Mouse (Mus musculus) myocyte (in vitro differentiated cells): ENCODE results near the gene Cela1.

Experiments
- CEBPB ChIP-seq: IDR thresholded peaks from 2 replicates; pipeline ENCODE4 v1.6.1; 2011; ENCODE audit warnings: mild to moderate bottlenecking, moderate library complexity; ENCODE audit not compliant: poor library complexity, insufficient read depth, severe bottlenecking
- E2F4 ChIP-seq: IDR thresholded peaks from one replicate; pipeline ENCODE4 v1.6.1; 2011; ENCODE audit warnings: mild to moderate bottlenecking, control low read depth, moderate library complexity; ENCODE audit not compliant: insufficient read depth
- MAX ChIP-seq: IDR thresholded peaks from one replicate; pipeline ENCODE4 v1.6.1; 2011; ENCODE audit warnings: low read depth, mild to moderate bottlenecking, control low read depth
- MYOD1 ChIP-seq, 3 experiments: IDR thresholded peaks; one replicate each; pipeline ENCODE4 v1.6.1; 2011; ENCODE audit warnings: control low read depth in 2 of 3, low read depth in 2 of 3, mild to moderate bottlenecking in 2 of 3, moderate library complexity in 1 of 3; ENCODE audit not compliant: insufficient read length in 2 of 3, control insufficient read depth in 1 of 3
- POLR2A ChIP-seq: IDR thresholded peaks from one replicate; pipeline ENCODE4 v1.6.1; 2011; ENCODE audit warnings: low read depth, mild to moderate bottlenecking, control low read depth, moderate library complexity; ENCODE audit not compliant: insufficient read length
- SRF ChIP-seq: IDR thresholded peaks from one replicate; pipeline ENCODE4 v1.6.1; 2011; ENCODE audit warnings: low read depth; ENCODE audit not compliant: control insufficient read depth, insufficient read length
- USF1 ChIP-seq: IDR thresholded peaks from one replicate; pipeline ENCODE4 v1.6.1; 2011; ENCODE audit warnings: low read depth, mild to moderate bottlenecking, control low read depth, moderate library complexity

GRCm38 (mm10) chr15:100722026-100722425 lies 34.3 kb upstream of the Cela1 start:
- TF ChIP-seq POLR2A (no peak), E2F4 (no peak), MYOD1 (IDR thresholded peaks at IDR 0.05; ENCODE audit: control insufficient read depth in 1 of 3, insufficient read length in 2 of 3, low read depth in 2 of 3) (no peak), USF1 (no peak), MAX (no peak), SRF (no peak), CEBPB (no peak)
